Mouse (Mus musculus) stomach, embryonic 15.5 days (tissue): ENCODE measurements around the gene Sbp. TPM values are rescaled to one million over a fixed set of nuclear protein-coding genes. Genes with fewer than 3 reads are reported as not detected.
"Not testable (repeated sequence)": the region's sequence is repeated elsewhere in the genome, so short reads cannot be mapped to it uniquely, and the experiment has no call there.

Experiments
- ATAC-seq: fragments of 200-750 bp; cut with Nextera tagmentation; 2 replicates; pipeline ENCODE4 v1.8.0; 2017; ENCODE audit warnings: low read depth, moderate number of reproducible peaks, moderate TSS enrichment; ENCODE audit not compliant: insufficient read depth, low FRiP score
- H3K27ac ChIP-seq: fragments of 300-500 bp; sonication (generic); 2 replicates; pipeline ENCODE4 v1.5.1; 2015; ENCODE audit warnings: mild to moderate bottlenecking, inconsistent platforms
- H3K27me3 ChIP-seq: fragments of 300-500 bp; sonication (generic); replicated peaks from 2 replicates; pipeline ENCODE4 v1.6.1; 2015; ENCODE audit warnings: inconsistent platforms
- H3K36me3 ChIP-seq: fragments of 300-500 bp; sonication (generic); 2 replicates; pipeline ENCODE4 v1.6.1; 2015; ENCODE audit warnings: inconsistent platforms
- H3K4me1 ChIP-seq: fragments of 300-500 bp; sonication (generic); 2 replicates; pipeline ENCODE4 v1.6.1; 2015; ENCODE audit warnings: inconsistent platforms
- H3K4me2 ChIP-seq: fragments of 300-500 bp; sonication (generic); 2 replicates; pipeline ENCODE4 v1.6.1; 2015; ENCODE audit warnings: mild to moderate bottlenecking, inconsistent platforms
- H3K4me3 ChIP-seq: fragments of 300-500 bp; sonication (generic); replicated peaks from 2 replicates; pipeline ENCODE4 v1.5.1; 2015; ENCODE audit warnings: inconsistent platforms
- H3K9ac ChIP-seq: fragments of 300-500 bp; sonication (generic); 2 replicates; pipeline ENCODE4 v1.6.1; 2015; ENCODE audit warnings: inconsistent platforms
- H3K9me3 ChIP-seq: fragments of 300-500 bp; sonication (generic); 2 replicates; pipeline ENCODE4 v1.6.1; 2016; ENCODE audit warnings: inconsistent platforms
- WGBS: fragments of 180-500 bp; shearing (Covaris S2); methylation state at CpG from one replicate; pipeline ENCODE4 v1.1.7; 2015; 5-methylcytosine and 5-hydroxymethylcytosine counted together
- polyA plus RNA-seq: library from polyadenylated mRNA; unstranded; fragments of >200 nt; fragmentation: Nextera tagmentation; extraction: Ambion mirVana; gene quantifications from 2 replicates; pipeline ENCODE4 v1.2.1, GENCODE M21; 2015

Sbp gene
- not detected in 2 replicates for polyA plus RNA-seq

DNA sequence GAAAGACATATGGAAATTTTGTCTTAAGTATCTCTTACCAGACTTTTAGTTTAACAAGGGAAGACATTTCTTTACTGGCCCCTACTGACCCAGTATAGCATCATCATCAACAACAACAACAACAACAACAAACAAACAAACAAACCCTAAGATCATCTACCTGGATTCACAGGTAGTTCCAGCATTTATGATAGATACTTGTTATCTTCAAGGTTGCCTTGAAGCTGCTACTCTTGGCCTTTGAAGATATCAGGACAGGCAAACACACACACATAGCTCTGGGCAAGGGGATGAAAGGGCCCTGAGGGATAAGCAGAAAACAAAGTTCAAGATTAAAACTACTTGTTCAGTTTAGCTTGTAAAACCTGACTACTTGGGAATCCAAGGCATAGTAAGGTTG is at the start of gene Sbp:
Sbp (plus strand) TSS at position 301 of the 400 bp plus-strand sequence.
- Histone ChIP-seq H3K9me3 (no peaks in the 10 kb centered on the region), H3K4me1 (no peaks in the 10 kb centered on the region), H3K27me3 (no peaks in the 10 kb centered on the region), H3K4me3 (no peak within 1 kb of the TSS), H3K9ac (no peak within 1 kb of the TSS), H3K36me3 (no peaks in the 10 kb centered on the region), H3K27ac (no peak within 1 kb of the TSS), H3K4me2 (no peak within 1 kb of the TSS)
- no peak for ATAC-seq

DNA sequence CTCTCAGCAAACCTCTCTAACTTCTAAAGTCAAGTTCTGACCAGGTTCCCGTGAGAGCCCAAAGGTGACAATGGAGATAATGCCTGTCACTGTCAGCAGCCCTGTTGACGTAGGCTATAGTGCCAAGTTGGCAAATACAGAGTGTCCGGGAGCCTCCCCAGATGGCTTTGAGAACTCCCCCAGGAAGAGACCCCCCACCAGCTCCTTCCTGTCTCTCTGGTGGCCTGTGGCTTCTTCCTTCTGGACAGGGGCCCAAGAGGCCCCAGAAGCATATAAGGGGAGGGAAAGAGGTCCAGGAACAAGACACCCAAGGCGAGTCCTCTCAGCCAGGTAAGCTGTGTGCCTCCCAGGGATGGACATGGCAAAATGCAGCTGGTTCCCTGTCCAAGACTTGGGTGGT is 24.3 kb upstream of the Sbp start, which contains the start of gene Dcpp3:
Dcpp3 (plus strand) TSS at position 301 of the 400 bp plus-strand sequence.
- not testable (repeated sequence) for H3K27ac ChIP-seq, H3K4me2 ChIP-seq, H3K4me3 ChIP-seq, H3K36me3 ChIP-seq, H3K9me3 ChIP-seq, H3K9ac ChIP-seq, ATAC-seq, H3K27me3 ChIP-seq, H3K4me1 ChIP-seq
- 53% methylated on average over 4 of the region's 4 CpGs for WGBS

DNA sequence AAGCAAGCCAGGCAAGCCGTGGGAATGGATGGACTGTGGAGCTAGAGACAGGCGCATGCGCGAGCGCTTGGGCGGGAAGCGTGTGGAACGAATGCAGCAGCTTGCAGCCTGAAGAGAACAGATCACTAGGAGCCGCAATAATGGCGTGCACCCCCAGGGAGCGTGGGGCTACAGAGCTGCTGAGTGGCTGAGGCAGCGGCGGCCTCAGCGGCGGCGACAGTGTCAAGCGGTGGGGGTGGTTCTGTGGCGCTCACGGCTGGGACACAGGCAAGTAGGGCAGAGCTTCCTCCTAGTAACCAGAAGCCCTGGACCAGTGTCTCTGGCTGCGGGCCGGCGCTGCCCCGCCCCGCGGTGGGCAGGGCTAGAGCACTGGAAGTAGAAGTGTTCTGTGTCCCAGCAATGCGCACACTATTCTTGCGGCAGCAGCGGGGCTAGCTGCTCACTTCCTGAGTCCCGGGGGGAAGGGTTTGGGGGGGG is 16.9 kb upstream of the Sbp start:
- Histone ChIP-seq H3K4me1 (no peaks in the 10 kb centered on the region), H3K27ac (peak overlapping the region; percentile 99), H3K4me3 (peak overlapping the region; percentile 59), H3K4me2 (peak overlapping the region; percentile 90), H3K9me3 (no peaks in the 10 kb centered on the region), H3K27me3 (no peaks in the 10 kb centered on the region), H3K36me3 (no peaks in the 10 kb centered on the region), H3K9ac (peak overlapping the region; percentile 47; the same call in 1 of the 2 replicates)
- peak; percentile 98 for ATAC-seq
- WGBS: 0% methylated on average over 29 of the region's 29 CpGs

DNA sequence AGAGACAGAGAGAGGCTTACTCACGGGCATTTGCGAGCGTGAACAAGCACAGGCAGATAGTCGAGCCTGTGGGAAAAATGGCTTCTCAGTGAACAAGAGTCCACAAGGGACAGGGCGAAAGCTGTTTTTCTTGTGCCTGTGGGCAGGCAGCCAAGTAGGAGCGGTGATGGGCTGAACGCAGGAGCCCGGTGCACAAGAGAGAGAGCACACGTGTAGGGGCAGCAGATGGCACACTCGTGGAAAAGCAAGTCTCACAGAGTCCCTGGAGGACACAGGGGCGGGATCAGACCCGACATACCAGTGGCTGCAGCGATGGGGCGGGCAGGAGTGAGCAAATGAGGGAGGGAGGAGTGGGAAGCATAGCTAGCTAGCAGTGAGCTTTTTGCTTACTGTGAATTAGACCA is 16.4 kb upstream of the Sbp start:
- H3K4me2 ChIP-seq: peak overlapping the region; percentile 90
- ATAC-seq: peak; percentile 81
- under 1% methylated on average over 14 of the region's 14 CpGs for WGBS
- H3K27me3 ChIP-seq: no peaks in the 10 kb centered on the region
- no peaks in the 10 kb centered on the region for H3K4me1 ChIP-seq
- H3K9me3 ChIP-seq: no peaks in the 10 kb centered on the region
- H3K36me3 ChIP-seq: no peaks in the 10 kb centered on the region
- H3K9ac ChIP-seq: peak overlapping the region; percentile 47
- peak overlapping the region; percentile 99 for H3K27ac ChIP-seq
- H3K4me3 ChIP-seq: peak overlapping the region; percentile 59

DNA sequence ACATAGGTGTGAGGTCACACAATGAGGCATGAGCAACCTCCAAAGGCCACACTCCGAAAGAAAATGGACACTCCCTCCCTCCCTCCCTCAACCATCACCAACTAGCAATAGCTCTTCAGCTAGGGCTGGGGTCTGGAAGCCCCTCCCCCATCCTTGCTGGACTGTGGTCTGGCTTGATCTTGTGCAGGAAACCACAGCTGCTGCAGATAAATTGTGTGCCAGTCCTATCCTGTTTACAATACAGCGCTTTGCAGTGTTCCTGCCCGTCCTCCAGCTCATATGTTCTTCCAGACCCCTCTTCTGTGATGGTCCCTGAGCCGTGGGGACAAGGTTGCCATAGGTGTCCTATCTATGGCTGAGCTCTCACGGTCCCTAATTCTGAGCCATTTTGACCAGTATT is 10.3 kb upstream of the Sbp start:
- 63% methylated on average over 5 of the region's 5 CpGs for WGBS

DNA sequence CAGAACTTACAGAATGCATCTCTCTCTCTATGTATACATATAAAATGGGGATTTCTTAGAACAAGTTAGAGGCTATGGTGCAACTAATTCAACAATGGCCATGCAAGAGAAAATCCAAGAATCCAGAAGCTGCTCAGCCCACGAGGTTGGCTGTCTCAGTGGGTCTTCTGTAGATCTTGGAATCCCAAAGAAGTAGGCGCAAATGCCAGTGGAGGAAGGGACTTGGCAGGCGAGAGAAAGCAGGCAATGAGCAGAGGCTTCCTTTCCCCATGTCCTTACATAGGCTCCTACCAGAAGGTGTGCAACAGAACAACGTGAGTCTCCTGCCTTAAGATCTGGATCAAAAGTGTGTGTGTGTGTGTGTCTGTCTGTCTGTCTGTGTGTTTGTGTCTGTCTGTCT is 6.0 kb downstream of the Sbp start:
- not testable (repeated sequence) for H3K9ac ChIP-seq, H3K4me1 ChIP-seq, H3K27ac ChIP-seq, H3K27me3 ChIP-seq, H3K36me3 ChIP-seq, H3K4me3 ChIP-seq, ATAC-seq, H3K9me3 ChIP-seq, H3K4me2 ChIP-seq
- 79% methylated on average over 4 of the region's 4 CpGs for WGBS

More for the DNA sequence above, 10.3 kb upstream of the Sbp start:
- H3K4me2 ChIP-seq: no peak overlapping the region
- H3K36me3 ChIP-seq: no peaks in the 10 kb centered on the region
- no peaks in the 10 kb centered on the region for H3K27me3 ChIP-seq
- no peak overlapping the region for H3K27ac ChIP-seq
- ATAC-seq: no peak
- H3K9me3 ChIP-seq: no peaks in the 10 kb centered on the region
- no peak overlapping the region for H3K9ac ChIP-seq
- no peak overlapping the region for H3K4me3 ChIP-seq
- no peaks in the 10 kb centered on the region for H3K4me1 ChIP-seq

DNA sequence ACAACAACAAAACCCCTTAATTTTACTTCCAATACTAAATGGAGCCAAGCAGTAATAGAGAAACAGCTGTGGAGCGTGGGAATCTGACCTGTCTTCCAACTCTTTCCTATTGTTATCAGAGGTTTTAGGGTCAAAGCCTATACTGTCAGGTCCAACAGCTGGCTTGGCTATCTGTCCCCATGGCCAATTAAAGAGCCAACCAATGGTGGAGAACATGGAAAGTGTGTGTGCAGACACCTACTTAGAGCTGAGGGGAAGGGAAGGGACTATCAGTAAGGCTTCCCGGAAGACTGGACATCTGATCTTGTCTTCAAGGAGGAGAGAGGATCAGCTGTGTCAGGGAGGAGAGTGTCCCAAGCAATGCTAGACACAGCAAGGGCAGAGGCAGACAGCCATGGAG is 7.6 kb downstream of the Sbp start:
- no peaks in the 10 kb centered on the region for H3K36me3 ChIP-seq
- WGBS: 69% methylated on average over 2 of the region's 2 CpGs
- H3K27ac ChIP-seq: no peak overlapping the region
- no peak for ATAC-seq
- no peaks in the 10 kb centered on the region for H3K9me3 ChIP-seq
- H3K9ac ChIP-seq: no peak overlapping the region
- no peaks in the 10 kb centered on the region for H3K4me1 ChIP-seq
- no peak overlapping the region for H3K4me3 ChIP-seq
- H3K27me3 ChIP-seq: no peaks in the 10 kb centered on the region
- H3K4me2 ChIP-seq: no peak overlapping the region

DNA sequence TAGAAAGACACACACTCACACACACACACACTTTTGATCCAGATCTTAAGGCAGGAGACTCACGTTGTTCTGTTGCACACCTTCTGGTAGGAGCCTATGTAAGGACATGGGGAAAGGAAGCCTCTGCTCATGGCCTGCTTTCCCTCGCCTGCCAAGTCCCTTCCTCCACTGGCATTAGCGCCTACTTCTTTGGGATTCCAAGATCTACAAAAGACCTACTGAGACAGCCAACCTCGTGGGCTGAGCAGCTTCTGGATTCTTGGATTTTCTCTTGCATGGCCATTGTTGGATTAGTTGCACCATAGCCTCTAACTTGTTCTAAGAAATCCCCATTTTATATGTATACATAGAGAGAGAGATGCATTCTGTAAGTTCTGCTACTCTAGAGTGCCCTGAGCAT is 9.4 kb downstream of the Sbp start:
- not testable (repeated sequence) for H3K4me3 ChIP-seq, H3K27me3 ChIP-seq, H3K9me3 ChIP-seq, ATAC-seq, H3K36me3 ChIP-seq, H3K9ac ChIP-seq, H3K27ac ChIP-seq, H3K4me1 ChIP-seq, H3K4me2 ChIP-seq
- 67% methylated on average over 4 of the region's 4 CpGs for WGBS

DNA sequence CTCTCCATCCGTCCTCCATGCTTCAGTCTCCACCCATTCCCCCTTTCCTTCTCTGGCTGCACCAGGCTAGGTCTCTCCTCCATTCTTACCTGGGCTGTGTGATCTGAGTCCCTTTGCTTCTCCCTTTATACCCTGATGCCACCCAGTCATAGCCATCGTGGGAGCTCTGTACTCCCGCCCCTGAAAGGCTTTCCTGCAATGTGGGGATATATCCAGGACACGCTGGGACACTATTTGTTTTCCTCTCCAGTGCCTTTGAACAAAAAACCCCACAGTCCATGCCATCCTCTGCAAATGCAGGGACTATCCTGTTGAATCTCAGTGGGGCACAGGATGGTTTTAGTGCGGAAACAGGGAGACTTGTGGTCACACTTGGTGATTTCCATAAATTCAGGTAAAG is 13.7 kb downstream of the Sbp start, which contains the start of gene Sbpl:
Sbpl (minus strand) TSS at position 101 of the 400 bp plus-strand sequence.
- 72% methylated on average over 5 of the region's 5 CpGs for WGBS
- no peaks in the 10 kb centered on the region for H3K9me3 ChIP-seq
- H3K4me1 ChIP-seq: no peaks in the 10 kb centered on the region
- no peaks in the 10 kb centered on the region for H3K27me3 ChIP-seq
- no peaks in the 10 kb centered on the region for H3K36me3 ChIP-seq
- H3K4me3 ChIP-seq: no peak within 1 kb of the TSS
- H3K9ac ChIP-seq: no peak within 1 kb of the TSS
- no peak within 1 kb of the TSS for H3K4me2 ChIP-seq
- no peak within 1 kb of the TSS for H3K27ac ChIP-seq
- ATAC-seq: no peak

DNA sequence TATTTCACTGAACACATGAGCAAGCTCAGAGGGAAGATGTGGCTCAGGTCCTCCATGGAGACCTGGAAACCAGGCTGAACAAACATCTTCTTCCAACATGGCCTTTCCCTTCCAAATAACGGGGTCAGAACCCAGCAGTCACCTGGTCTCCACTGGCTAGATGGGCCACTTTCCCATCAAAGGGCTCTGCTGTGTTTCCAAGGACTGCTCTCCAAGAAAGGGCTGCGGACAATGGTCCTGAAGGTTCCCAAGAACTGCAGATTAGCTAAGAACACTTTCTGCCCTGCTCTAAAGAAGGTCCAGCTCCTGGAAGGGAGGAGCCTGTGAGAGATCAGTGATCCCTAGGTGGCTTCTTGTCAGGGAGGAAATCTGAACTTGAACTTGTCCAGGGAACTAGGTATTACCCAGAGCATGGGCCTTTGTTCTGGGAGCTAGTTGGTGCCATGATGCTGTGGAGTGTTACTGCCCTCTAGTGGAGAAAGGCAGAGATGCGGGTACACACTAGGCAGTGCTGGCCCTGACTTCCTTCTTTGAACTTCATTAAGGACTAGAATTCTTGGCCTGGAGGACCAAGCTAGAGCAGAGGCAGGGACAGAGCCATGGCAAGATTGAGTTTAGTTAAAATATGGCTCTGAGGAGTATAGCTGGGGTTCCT is 18.7 kb downstream of the Sbp start:
- peak; percentile 84 for ATAC-seq
- WGBS: 36% methylated on average over 3 of the region's 3 CpGs
- no peak overlapping the region for H3K27ac ChIP-seq
- no peak overlapping the region for H3K4me3 ChIP-seq
- no peaks in the 10 kb centered on the region for H3K9me3 ChIP-seq
- H3K4me2 ChIP-seq: no peak overlapping the region
- no peaks in the 10 kb centered on the region for H3K36me3 ChIP-seq
- H3K4me1 ChIP-seq: no peaks in the 10 kb centered on the region
- no peaks in the 10 kb centered on the region for H3K27me3 ChIP-seq
- no peak overlapping the region for H3K9ac ChIP-seq

DNA sequence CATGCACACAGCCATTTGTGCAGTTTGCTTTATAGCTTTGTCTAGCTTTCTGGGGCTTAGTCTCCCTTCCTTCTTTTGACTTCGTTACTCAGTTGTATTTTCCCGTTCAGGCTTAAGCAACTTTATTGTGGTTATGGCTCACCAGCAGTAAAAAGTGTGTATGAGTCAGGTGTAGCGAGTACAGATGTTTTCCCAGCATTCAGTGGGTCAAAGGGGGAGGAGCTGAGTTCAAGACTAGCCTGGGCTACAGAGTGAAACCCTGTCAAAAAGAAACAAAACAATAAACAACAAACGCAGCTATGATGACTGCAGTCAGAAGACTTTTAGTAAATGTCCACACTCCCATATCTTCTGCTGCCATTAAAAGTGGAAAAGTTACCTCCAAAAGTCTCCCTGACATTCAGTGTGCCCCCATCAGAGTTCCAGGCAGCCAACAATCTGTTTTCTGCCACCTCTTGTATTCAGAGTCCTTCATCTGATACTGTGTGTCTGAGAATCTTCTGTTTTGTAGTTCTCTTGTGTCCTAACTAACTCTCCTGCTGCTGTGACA is 20.2 kb downstream of the Sbp start:
- ATAC-seq: no peak
- WGBS: 61% methylated on average over 4 of the region's 4 CpGs
- no peaks in the 10 kb centered on the region for H3K4me1 ChIP-seq
- no peak overlapping the region for H3K27ac ChIP-seq
- H3K9ac ChIP-seq: no peak overlapping the region
- H3K36me3 ChIP-seq: no peaks in the 10 kb centered on the region
- no peaks in the 10 kb centered on the region for H3K27me3 ChIP-seq
- no peaks in the 10 kb centered on the region for H3K9me3 ChIP-seq
- no peak overlapping the region for H3K4me2 ChIP-seq
- H3K4me3 ChIP-seq: no peak overlapping the region

DNA sequence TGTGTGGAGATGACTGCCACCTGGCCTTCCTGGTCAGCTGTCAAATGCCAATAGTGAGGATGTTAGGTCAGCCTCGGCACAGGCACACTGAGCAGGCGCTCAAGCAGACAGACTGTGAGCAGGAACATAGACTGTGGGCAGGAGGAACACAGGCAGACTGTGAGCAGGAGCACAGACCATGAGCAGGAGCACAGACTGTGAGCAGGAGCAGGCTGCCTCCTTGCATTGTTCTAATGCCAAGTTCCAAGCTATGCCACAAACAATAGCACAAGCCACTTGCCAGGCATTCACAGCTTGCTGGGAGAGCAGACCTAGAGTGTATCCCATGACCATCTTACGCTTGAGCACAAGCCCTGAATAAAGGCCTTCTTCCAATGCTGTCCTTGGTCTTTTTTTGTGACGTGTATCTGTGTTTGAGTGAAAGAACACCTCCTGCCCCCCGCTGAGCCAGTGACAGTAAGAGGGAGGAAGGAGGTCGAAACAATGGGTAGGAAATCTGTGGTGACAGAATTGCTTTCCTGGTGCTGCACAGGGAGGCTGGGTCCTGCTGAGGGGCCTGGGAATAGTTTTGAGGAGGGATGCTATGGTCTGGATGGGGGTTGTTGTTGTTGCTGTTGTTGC is 24.4 kb downstream of the Sbp start:
- Histone ChIP-seq H3K4me1 (no peaks in the 10 kb centered on the region), H3K9ac (no peak overlapping the region), H3K4me3 (no peak overlapping the region), H3K4me2 (no peak overlapping the region), H3K9me3 (no peaks in the 10 kb centered on the region), H3K27me3 (no peaks in the 10 kb centered on the region), H3K27ac (no peak overlapping the region), H3K36me3 (no peaks in the 10 kb centered on the region)
- 46% methylated on average over 6 of the region's 6 CpGs for WGBS
- no peak for ATAC-seq
